Mouse (Mus musculus) B cell, adult 67 days (primary cell): ENCODE results near the gene Atf6. TPM values are rescaled to one million over a fixed set of nuclear protein-coding genes. Genes with fewer than 3 reads are reported as not detected.

Experiments used
- total RNA-seq, 2 experiments: library from RNA; stranded (reverse); gene quantifications; 4 replicates each; pipeline ENCODE4 v1.2.4; 2023

Atf6 gene
- 10 to 100 TPM; 49.9 to 50.8 TPM for total RNA-seq

DNA sequence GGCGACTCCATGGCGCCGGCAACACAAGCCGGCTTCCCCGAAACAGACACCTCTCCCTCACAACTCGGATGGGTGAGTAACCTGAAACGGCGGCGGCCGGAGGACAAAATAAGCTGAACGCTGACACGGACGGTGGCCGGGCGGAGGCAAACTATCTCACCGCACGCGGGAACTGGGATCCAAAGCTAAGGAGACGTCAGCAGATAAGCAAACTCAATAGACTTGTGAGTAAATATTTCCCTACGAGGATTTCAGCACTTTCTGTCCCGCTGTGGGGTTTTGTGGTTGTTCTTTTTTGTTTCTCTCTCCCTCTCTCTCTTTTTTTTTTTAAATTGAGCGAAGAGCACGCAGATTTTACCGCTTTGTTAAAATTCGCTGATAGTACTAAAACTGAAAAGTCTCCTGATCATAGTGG is at the start of gene Atf6:
Gene Atf6, minus strand, starts transcription at position 81 of the 415 bp plus-strand sequence.

DNA sequence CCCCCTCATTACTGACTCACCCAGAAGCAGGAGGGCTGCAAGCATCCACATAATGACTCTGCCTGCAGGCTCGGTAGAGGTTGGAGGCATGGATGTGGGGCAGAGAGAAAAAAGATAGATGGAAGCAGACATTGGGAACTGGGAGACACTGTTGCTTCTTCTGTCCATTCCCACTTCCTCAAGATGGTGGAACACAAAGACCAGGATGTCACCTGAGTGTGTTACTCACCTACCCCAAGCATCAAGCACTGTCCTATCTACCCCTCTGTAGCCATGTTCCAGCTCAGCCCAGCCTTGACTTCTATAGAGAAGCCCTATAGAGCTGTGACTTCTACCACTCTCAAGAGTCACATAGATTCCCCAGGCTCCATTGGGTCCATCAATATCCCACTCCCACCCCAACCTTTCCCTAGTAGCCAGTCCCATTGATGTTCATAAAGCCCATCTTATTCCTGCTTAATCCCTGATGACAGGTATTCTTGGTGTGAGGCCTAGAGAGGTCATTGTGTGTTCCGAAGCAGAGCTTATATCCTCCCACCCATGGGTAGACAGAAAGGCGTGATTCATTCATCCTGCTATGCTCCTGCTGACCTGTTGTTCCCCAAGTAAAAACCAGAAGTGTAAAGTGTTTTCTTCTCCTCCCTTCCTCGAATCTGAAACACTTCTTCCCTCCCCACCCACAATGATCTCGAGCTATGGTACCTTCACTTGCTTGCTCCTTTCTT is 45.5 kb upstream of the Atf6 start, which contains the start of gene Fcrlb:
Gene Fcrlb, minus strand, starts transcription at position 51 of the 725 bp plus-strand sequence.

DNA sequence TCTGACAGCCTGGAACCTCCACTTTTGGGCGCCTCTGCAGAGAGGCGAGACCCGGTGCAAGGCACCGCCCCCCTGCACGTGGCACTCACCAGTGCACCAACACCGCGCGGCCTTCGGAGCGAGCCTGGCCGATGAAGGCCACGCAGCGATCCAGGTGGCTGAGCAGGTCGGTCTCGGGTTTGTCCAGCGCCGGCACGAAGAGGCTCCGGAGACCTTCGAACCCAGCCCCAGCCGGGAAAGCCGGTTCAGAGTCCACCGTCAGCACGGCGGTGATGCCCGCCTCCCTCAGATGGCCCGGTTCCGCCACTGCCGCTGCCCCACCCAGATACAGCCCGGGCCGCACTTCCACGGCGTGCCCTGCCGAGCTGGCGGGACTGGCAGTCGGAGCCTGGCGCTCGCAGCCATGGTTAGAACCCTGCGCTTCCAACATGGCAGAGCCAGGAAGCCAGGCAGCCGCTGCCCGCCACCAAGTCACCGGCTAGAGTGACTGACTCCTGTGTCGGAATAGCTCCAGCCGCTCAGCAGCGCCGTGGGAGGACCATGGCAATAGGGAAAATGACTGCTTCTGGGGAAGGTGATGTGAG is 17.5 kb upstream of the Atf6 start, which contains the start of the genes Gm26620 and Dusp12:
Gene Gm26620, plus strand, starts transcription at position 88 of the 584 bp plus-strand sequence.
Gene Dusp12, minus strand, starts transcription at position 563 of the 584 bp plus-strand sequence.

Other genes with a start within 250 kb of the Atf6 start
- not detected for gene Olfml2b, start 223.2 kb downstream of the Atf6 start, total RNA-seq
- under 1 TPM; 0.93 to 0.98 TPM for gene Gm26620, start 17.3 kb upstream of the Atf6 start, total RNA-seq
- 10 to 100 TPM in 1 of 2 experiments, 1 to 10 TPM in 1; 9.4 to 19.2 TPM for gene Dusp12, start 17.8 kb upstream of the Atf6 start, total RNA-seq
- gene Fcrlb, start 45.2 kb upstream of the Atf6 start, total RNA-seq = 1 to 10 TPM; 1.1 to 1.6 TPM
- gene Fcrla, start 59.8 kb upstream of the Atf6 start, total RNA-seq = 100 to 1,000 TPM; 399 to 457 TPM
- 100 to 1,000 TPM; 229 to 275 TPM for gene Fcgr2b, start 108.8 kb upstream of the Atf6 start, total RNA-seq
- 1 to 10 TPM in 1 of 2 experiments, not detected in 1; 1.2 TPM for gene Fcgr4, start 151.1 kb upstream of the Atf6 start, total RNA-seq
- 1 to 10 TPM in 1 of 2 experiments, under 1 TPM in 1; 0.44 to 3.6 TPM for gene Fcgr3, start 197.2 kb upstream of the Atf6 start, total RNA-seq
- 1 to 10 TPM in 1 of 2 experiments, under 1 TPM in 1; 0.75 to 1.0 TPM for gene Cfap126, start 246.1 kb upstream of the Atf6 start, total RNA-seq